Mouse (Mus musculus): ENCODE results near the gene Tmprss6. TPM values are rescaled to one million over a fixed set of nuclear protein-coding genes. Genes with fewer than 3 reads are reported as not detected.
A peak's percentile ranks its signal among the peaks of the same experiment; 100 is the strongest.

Tmprss6 gene
- polyA plus RNA-seq, 1 experiment from 2014 or later: 1.1 TPM

- 83% methylated on average over 7 of the region's 7 CpGs for WGBS
- peaks cover 23% of the 10 kb centered on the region; the same call in 1 of the 2 replicates for H3K4me1 ChIP-seq (replicated peaks; ENCODE audit: control insufficient read depth, insufficient read depth, low read length)
- H3K36me3 ChIP-seq (replicated peaks; ENCODE audit: control insufficient read depth, insufficient read depth): peaks cover 42% of the 10 kb centered on the region
- no peak overlapping the region for H3K27ac ChIP-seq
- no peak overlapping the region for H3K4me3 ChIP-seq (replicated peaks; ENCODE audit: low read length)
- DNase-seq (ENCODE audit: low spot score) (no peak), ATAC-seq (ENCODE audit: low FRiP score) (no peak)
- no peak overlapping the region for H3K9ac ChIP-seq
- H3K27me3 ChIP-seq (ENCODE audit: control insufficient read depth, insufficient read depth, low read length): no peaks in the 10 kb centered on the region
- no peaks in the 10 kb centered on the region for H3K9me3 ChIP-seq (ENCODE audit: control insufficient read depth, low read length)
- H3K4me2 ChIP-seq (replicated peaks): no peak overlapping the region
Measured at GRCm38 (mm10) chr15:78431541-78432121, 36.8 kb downstream of the Tmprss6 start.

- Histone ChIP-seq H3K36me3 (replicated peaks; ENCODE audit: control insufficient read depth, insufficient read depth) (peaks cover 35% of the 10 kb centered on the region), H3K9me3 (ENCODE audit: control insufficient read depth, low read length) (no peaks in the 10 kb centered on the region), H3K9ac (no peak overlapping the region), H3K27me3 (ENCODE audit: control insufficient read depth, insufficient read depth, low read length) (no peaks in the 10 kb centered on the region), H3K4me2 (replicated peaks) (no peak overlapping the region), H3K4me3 (replicated peaks; ENCODE audit: low read length) (no peak overlapping the region), H3K27ac (no peak overlapping the region), H3K4me1 (replicated peaks; ENCODE audit: control insufficient read depth, insufficient read depth, low read length) (peaks cover 16% of the 10 kb centered on the region; the same call in 1 of the 2 replicates)
- 85% methylated on average over 10 of the region's 10 CpGs for WGBS
- ATAC-seq (ENCODE audit: low FRiP score) (no peak), DNase-seq (ENCODE audit: low spot score) (no peak)
Measured at GRCm38 (mm10) chr15:78430874-78431273, 37.6 kb downstream of the Tmprss6 start.

GRCm38 (mm10) chr15:78429871-78430622, 38.4 kb downstream of the Tmprss6 start:
- 83% methylated on average over 13 of the region's 13 CpGs for WGBS
- Histone ChIP-seq H3K4me3 (replicated peaks; ENCODE audit: low read length) (peak overlapping the region; percentile 96; the same call in 1 of the 2 replicates), H3K36me3 (replicated peaks; ENCODE audit: control insufficient read depth, insufficient read depth) (peaks cover 30% of the 10 kb centered on the region), H3K27me3 (ENCODE audit: control insufficient read depth, insufficient read depth, low read length) (no peaks in the 10 kb centered on the region), H3K27ac (peak overlapping the region; percentile 82), H3K9me3 (ENCODE audit: control insufficient read depth, low read length) (no peaks in the 10 kb centered on the region), H3K4me1 (replicated peaks; ENCODE audit: control insufficient read depth, insufficient read depth, low read length) (peaks cover 16% of the 10 kb centered on the region; the same call in 1 of the 2 replicates), H3K9ac (no peak overlapping the region), H3K4me2 (replicated peaks) (peak overlapping the region; percentile 95)
- no peak for DNase-seq (ENCODE audit: low spot score)
- ATAC-seq (ENCODE audit: low FRiP score): no peak

GRCm38 (mm10) chr15:78429139-78429459, 39.3 kb downstream of the Tmprss6 start:
- peak overlapping the region; percentile 96 for H3K4me3 ChIP-seq (replicated peaks; ENCODE audit: low read length)
- WGBS: 0% methylated on average over 3 of the region's 3 CpGs
- no peak for ATAC-seq (ENCODE audit: low FRiP score)

GRCm38 (mm10) chr15:78428391-78429138, 39.9 kb downstream of the Tmprss6 start, which contains the start of gene Kctd17:
Gene Kctd17, plus strand, starts transcription at chr15:78428564.
- peak within 1 kb of the TSS; percentile 95 for H3K4me2 ChIP-seq (replicated peaks)
- peaks cover 16% of the 10 kb centered on the region; the same call in 1 of the 2 replicates for H3K4me1 ChIP-seq (replicated peaks; ENCODE audit: control insufficient read depth, insufficient read depth, low read length)
- ATAC-seq (ENCODE audit: low FRiP score) (peak; percentile 88), DNase-seq (ENCODE audit: low spot score) (peak; percentile 80)
- peak within 1 kb of the TSS; percentile 82 for H3K27ac ChIP-seq
- H3K9me3 ChIP-seq (ENCODE audit: control insufficient read depth, low read length): no peaks in the 10 kb centered on the region
- peak within 1 kb of the TSS; percentile 96 for H3K4me3 ChIP-seq (replicated peaks; ENCODE audit: low read length)
- no peaks in the 10 kb centered on the region for H3K27me3 ChIP-seq (ENCODE audit: control insufficient read depth, insufficient read depth, low read length)
- H3K9ac ChIP-seq: peak within 1 kb of the TSS; percentile 94
- peaks cover 19% of the 10 kb centered on the region for H3K36me3 ChIP-seq (replicated peaks; ENCODE audit: control insufficient read depth, insufficient read depth)
- 1% methylated on average over 43 of the region's 52 CpGs for WGBS

More at GRCm38 (mm10) chr15:78429139-78429459, 39.3 kb downstream of the Tmprss6 start:
- DNase-seq (ENCODE audit: low spot score): no peak
- Histone ChIP-seq H3K27ac (peak overlapping the region; percentile 82), H3K9me3 (ENCODE audit: control insufficient read depth, low read length) (no peaks in the 10 kb centered on the region), H3K4me1 (replicated peaks; ENCODE audit: control insufficient read depth, insufficient read depth, low read length) (peaks cover 16% of the 10 kb centered on the region; the same call in 1 of the 2 replicates), H3K36me3 (replicated peaks; ENCODE audit: control insufficient read depth, insufficient read depth) (peaks cover 24% of the 10 kb centered on the region), H3K9ac (peak overlapping the region; percentile 94), H3K4me2 (replicated peaks) (peak overlapping the region; percentile 95), H3K27me3 (ENCODE audit: control insufficient read depth, insufficient read depth, low read length) (no peaks in the 10 kb centered on the region)

GRCm38 (mm10) chr15:78425230-78425629, 43.2 kb downstream of the Tmprss6 start:
- ATAC-seq (ENCODE audit: low FRiP score) (no peak), DNase-seq (ENCODE audit: low spot score) (no peak)
- Histone ChIP-seq H3K4me1 (replicated peaks; ENCODE audit: control insufficient read depth, insufficient read depth, low read length) (peaks cover 16% of the 10 kb centered on the region; the same call in 1 of the 2 replicates), H3K36me3 (replicated peaks; ENCODE audit: control insufficient read depth, insufficient read depth) (no peaks in the 10 kb centered on the region), H3K4me2 (replicated peaks) (no peak overlapping the region), H3K9ac (no peak overlapping the region), H3K27me3 (ENCODE audit: control insufficient read depth, insufficient read depth, low read length) (no peaks in the 10 kb centered on the region), H3K27ac (no peak overlapping the region), H3K4me3 (replicated peaks; ENCODE audit: low read length) (no peak overlapping the region), H3K9me3 (ENCODE audit: control insufficient read depth, low read length) (no peaks in the 10 kb centered on the region)
- WGBS: 64% methylated on average over 4 of the region's 4 CpGs

GRCm38 (mm10) chr15:78424507-78424906, 43.9 kb downstream of the Tmprss6 start:
- H3K36me3 ChIP-seq (replicated peaks; ENCODE audit: control insufficient read depth, insufficient read depth): no peaks in the 10 kb centered on the region
- no peak overlapping the region for H3K4me2 ChIP-seq (replicated peaks)
- H3K27me3 ChIP-seq (ENCODE audit: control insufficient read depth, insufficient read depth, low read length): no peaks in the 10 kb centered on the region
- no peak overlapping the region for H3K4me3 ChIP-seq (replicated peaks; ENCODE audit: low read length)
- peaks cover 8% of the 10 kb centered on the region; the same call in 1 of the 2 replicates for H3K4me1 ChIP-seq (replicated peaks; ENCODE audit: control insufficient read depth, insufficient read depth, low read length)
- no peaks in the 10 kb centered on the region for H3K9me3 ChIP-seq (ENCODE audit: control insufficient read depth, low read length)
- H3K9ac ChIP-seq: no peak overlapping the region
- H3K27ac ChIP-seq: no peak overlapping the region
- WGBS: 27% methylated on average over 11 of the region's 11 CpGs
- DNase-seq (ENCODE audit: low spot score) (no peak), ATAC-seq (ENCODE audit: low FRiP score) (no peak)

GRCm38 (mm10) chr15:78422046-78422956, 46.1 kb downstream of the Tmprss6 start:
- Histone ChIP-seq H3K4me2 (replicated peaks) (no peak overlapping the region), H3K9ac (no peak overlapping the region)

More at GRCm38 (mm10) chr15:78422046-78422956, 46.1 kb downstream of the Tmprss6 start:
- no peak overlapping the region for H3K4me3 ChIP-seq (replicated peaks; ENCODE audit: low read length)
- ATAC-seq (ENCODE audit: low FRiP score) (peak; percentile 24; the same call in 1 of the 2 replicates), DNase-seq (ENCODE audit: low spot score) (peak; percentile 91)
- no peaks in the 10 kb centered on the region for H3K36me3 ChIP-seq (replicated peaks; ENCODE audit: control insufficient read depth, insufficient read depth)
- H3K4me1 ChIP-seq (replicated peaks; ENCODE audit: control insufficient read depth, insufficient read depth, low read length): no peaks in the 10 kb centered on the region
- no peak overlapping the region for H3K27ac ChIP-seq
- H3K9me3 ChIP-seq (ENCODE audit: control insufficient read depth, low read length): no peaks in the 10 kb centered on the region
- 18% methylated on average over 16 of the region's 16 CpGs for whole genome bisulfite sequencing
- H3K27me3 ChIP-seq (ENCODE audit: control insufficient read depth, insufficient read depth, low read length): no peaks in the 10 kb centered on the region

Data from hindbrain, embryonic 14.5 days (tissue).